Mouse (Mus musculus) liver, adult 2 months (tissue): Measurements from ENCODE around the gene Fam129a.

ENCODE experiments used
- CTCF ChIP-seq: fragments of 200-500 bp; IDR thresholded peaks from 2 replicates; pipeline ENCODE4 v1.5.1; 2011; ENCODE audit warnings: low read depth, low read length, control low read depth
- POLR2A ChIP-seq: fragments of 200-500 bp; IDR thresholded peaks from 2 replicates; pipeline ENCODE4 v1.6.1; 2011; ENCODE audit warnings: low read length, control low read depth; ENCODE audit not compliant: insufficient read depth; ENCODE audit errors: extremely low read depth

DNA sequence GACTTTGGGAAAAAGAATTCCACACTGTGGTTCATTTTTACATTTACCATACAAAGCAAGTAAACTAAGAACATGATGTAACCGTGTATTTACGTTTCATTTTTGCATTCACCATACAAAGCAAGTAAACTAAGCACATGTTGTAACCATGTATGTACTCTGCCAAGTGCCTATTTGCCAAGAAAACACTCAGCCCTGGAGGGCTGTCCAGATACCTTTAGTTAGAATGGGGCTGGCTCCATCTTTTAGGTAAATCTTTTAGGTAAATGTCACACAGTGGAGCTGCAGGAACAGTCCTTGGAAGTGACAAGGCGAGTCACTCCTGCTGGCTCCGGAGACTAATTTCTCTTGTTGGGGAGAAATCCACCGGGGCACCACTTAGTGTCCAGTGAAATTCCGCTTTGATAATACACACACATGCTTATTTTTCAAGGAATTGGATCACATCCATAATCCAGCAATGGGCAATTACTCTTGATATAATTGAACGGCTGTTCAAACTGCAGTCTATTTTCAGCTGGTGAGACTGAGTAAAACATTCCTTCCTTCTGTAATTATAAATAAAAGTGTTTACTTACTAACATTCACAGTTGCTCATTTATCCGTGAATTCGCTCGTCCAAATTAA is 150.5 kb downstream of the Fam129a start:
- TF ChIP-seq CTCF (no peak), POLR2A (no peak)
